Mouse (Mus musculus) kidney, embryonic 15.5 days (tissue): ENCODE data around the gene Suds3. TPM values are rescaled to one million over a fixed set of nuclear protein-coding genes. Genes with fewer than 3 reads are reported as not detected.
A peak's percentile ranks its signal among the peaks of the same experiment; 100 is the strongest.

Experiments
- ATAC-seq: fragments of 200-750 bp; cut with Nextera tagmentation; replicated peaks from 2 replicates; pipeline ENCODE4 v1.8.0; 2017; ENCODE audit warnings: moderate TSS enrichment; ENCODE audit not compliant: low FRiP score
- H3K27ac ChIP-seq: fragments of 300-500 bp; sonication (generic); 2 replicates; pipeline ENCODE4 v1.5.1; 2015; ENCODE audit warnings: mild to moderate bottlenecking, inconsistent platforms
- H3K27me3 ChIP-seq: fragments of 300-500 bp; sonication (generic); 2 replicates; pipeline ENCODE4 v1.6.1; 2015; ENCODE audit warnings: inconsistent platforms
- H3K36me3 ChIP-seq: fragments of 300-500 bp; sonication (generic); 2 replicates; pipeline ENCODE4 v1.6.1; 2015; ENCODE audit warnings: inconsistent platforms
- H3K4me1 ChIP-seq: fragments of 300-500 bp; sonication (generic); 2 replicates; pipeline ENCODE4 v1.6.1; 2015; ENCODE audit warnings: inconsistent platforms
- H3K4me2 ChIP-seq: fragments of 300-500 bp; sonication (generic); 2 replicates; pipeline ENCODE4 v1.6.1; 2015; ENCODE audit warnings: moderate library complexity, mild to moderate bottlenecking, inconsistent platforms
- H3K4me3 ChIP-seq: fragments of 300-500 bp; sonication (generic); replicated peaks from 2 replicates; pipeline ENCODE4 v1.5.1; 2015; ENCODE audit warnings: mild to moderate bottlenecking, inconsistent platforms
- H3K9ac ChIP-seq: fragments of 300-500 bp; sonication (generic); 2 replicates; pipeline ENCODE4 v1.6.1; 2015; ENCODE audit warnings: mild to moderate bottlenecking, inconsistent platforms
- H3K9me3 ChIP-seq: fragments of 300-500 bp; sonication (generic); replicated peaks from 2 replicates; pipeline ENCODE4 v1.6.1; 2016; ENCODE audit warnings: inconsistent platforms
- whole genome bisulfite sequencing: fragments of 180-500 bp; shearing (Covaris S2); methylation state at CpG from one replicate; pipeline ENCODE4 v1.1.7; 2015; ENCODE audit warnings: mixed read lengths; 5-methylcytosine and 5-hydroxymethylcytosine counted together
- polyA plus RNA-seq: library from polyadenylated mRNA; unstranded; fragments of >200 nt; fragmentation: Nextera tagmentation; extraction: Ambion mirVana; gene quantifications from 2 replicates; pipeline ENCODE4 v1.2.1, GENCODE M21; 2015

Gene Suds3
- polyA plus RNA-seq, 1 experiment from 2014 or later = 78.3 TPM

- H3K27me3 ChIP-seq = no peaks in the 10 kb centered on the region
- 60% methylated on average over 16 of the region's 16 CpGs for WGBS
- H3K9me3 ChIP-seq = no peaks in the 10 kb centered on the region
- no peak overlapping the region for H3K4me3 ChIP-seq
- H3K36me3 ChIP-seq = no peaks in the 10 kb centered on the region
- ATAC-seq = no peak
- no peak overlapping the region for H3K9ac ChIP-seq
- H3K4me2 ChIP-seq = no peak overlapping the region
- H3K4me1 ChIP-seq = peaks cover 3% of the 10 kb centered on the region; the same call in 1 of the 2 replicates
- no peak overlapping the region for H3K27ac ChIP-seq
Observed at GRCm38 (mm10) chr5:117149054-117149942, 33.4 kb upstream of the Suds3 start.

GRCm38 (mm10) chr5:117147187-117148095 lies 31.5 kb upstream of the Suds3 start:
- 92% methylated on average over 16 of the region's 16 CpGs for WGBS
- no peak for ATAC-seq
- no peak overlapping the region for H3K9ac ChIP-seq

DNA sequence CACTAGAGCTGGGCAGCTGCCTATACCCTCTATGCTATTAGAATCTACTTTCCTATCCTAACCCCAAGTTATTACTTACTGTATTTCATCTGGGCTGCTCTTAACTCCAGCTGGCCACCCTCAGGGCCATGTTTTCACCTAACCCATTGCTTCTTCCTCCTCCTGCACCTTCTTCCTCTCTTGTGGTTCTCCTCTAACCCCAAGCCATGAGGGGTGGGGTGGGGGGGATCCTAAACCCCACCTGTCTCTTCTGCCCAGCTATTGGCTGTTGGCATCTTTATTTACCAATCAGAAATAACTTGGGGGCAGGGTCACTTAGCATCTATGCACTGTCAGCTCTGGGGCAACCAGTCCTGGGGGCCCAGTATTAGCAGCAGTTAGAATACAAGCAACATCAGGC lies 30.3 kb upstream of the Suds3 start:
- no peaks in the 10 kb centered on the region for H3K36me3 ChIP-seq
- H3K4me2 ChIP-seq = no peak overlapping the region
- H3K27me3 ChIP-seq = no peaks in the 10 kb centered on the region
- H3K4me3 ChIP-seq = no peak overlapping the region
- H3K27ac ChIP-seq = no peak overlapping the region
- no peak for ATAC-seq
- H3K9ac ChIP-seq = no peak overlapping the region
- H3K9me3 ChIP-seq = no peaks in the 10 kb centered on the region
- H3K4me1 ChIP-seq = peaks cover 3% of the 10 kb centered on the region; the same call in 1 of the 2 replicates

More at GRCm38 (mm10) chr5:117147187-117148095, 31.5 kb upstream of the Suds3 start:
- H3K4me1 ChIP-seq = peaks cover 3% of the 10 kb centered on the region; the same call in 1 of the 2 replicates
- no peak overlapping the region for H3K4me3 ChIP-seq
- no peak overlapping the region for H3K4me2 ChIP-seq
- H3K27me3 ChIP-seq = no peaks in the 10 kb centered on the region
- no peaks in the 10 kb centered on the region for H3K9me3 ChIP-seq
- no peak overlapping the region for H3K27ac ChIP-seq
- H3K36me3 ChIP-seq = no peaks in the 10 kb centered on the region

DNA sequence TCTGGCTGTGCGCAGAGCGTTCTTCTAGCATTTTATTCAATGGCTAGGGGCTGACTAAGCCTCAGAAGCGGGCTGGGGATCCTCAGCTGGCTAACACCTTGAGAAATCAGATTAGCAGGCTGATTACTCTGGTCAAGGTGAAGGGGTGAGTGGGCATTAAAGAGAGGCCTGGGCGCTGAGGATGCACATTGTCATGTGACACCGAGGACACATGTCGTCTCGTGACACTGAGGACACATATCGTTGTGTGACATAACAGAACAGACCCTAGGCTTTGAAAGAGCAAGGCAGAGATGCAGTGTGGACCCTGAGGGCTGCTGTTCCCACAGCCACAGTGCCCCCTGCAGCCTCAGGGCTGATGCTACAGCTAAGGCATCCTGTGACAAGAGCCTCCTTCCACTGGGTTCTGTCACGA lies 27.8 kb upstream of the Suds3 start:
- no peak overlapping the region for H3K9ac ChIP-seq
- no peaks in the 10 kb centered on the region for H3K27me3 ChIP-seq
- 0 out of 2 replicates have a peak, but pooled peaks have one; percentile 43 for ATAC-seq
- H3K9me3 ChIP-seq = no peaks in the 10 kb centered on the region
- H3K4me1 ChIP-seq = peaks cover 2% of the 10 kb centered on the region
- no peaks in the 10 kb centered on the region for H3K36me3 ChIP-seq
- no peak overlapping the region for H3K4me3 ChIP-seq
- H3K4me2 ChIP-seq = no peak overlapping the region
- 57% methylated on average over 9 of the region's 9 CpGs for WGBS
- no peak overlapping the region for H3K27ac ChIP-seq

DNA sequence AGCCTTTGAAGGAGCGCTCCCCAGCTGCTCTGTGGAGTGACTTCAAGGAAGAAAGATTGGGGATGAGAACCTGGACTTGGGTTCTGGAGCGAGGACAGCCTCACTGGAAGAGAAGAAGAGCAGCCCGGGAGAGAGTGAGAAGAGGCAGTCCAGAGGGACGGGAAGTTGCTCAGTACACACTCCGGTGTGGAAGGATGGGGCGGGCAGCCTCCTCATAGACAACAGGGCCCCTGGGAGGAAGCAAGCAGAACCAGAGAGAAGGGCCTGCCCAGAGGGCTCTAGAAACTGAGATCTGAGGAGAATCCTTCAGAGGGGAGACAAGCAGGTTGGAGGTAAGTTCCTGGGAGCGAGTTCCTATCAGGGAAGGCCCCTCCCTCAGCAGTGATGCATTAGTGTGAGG lies 24.5 kb upstream of the Suds3 start:
- Histone ChIP-seq H3K9me3 (no peaks in the 10 kb centered on the region), H3K9ac (no peak overlapping the region), H3K4me1 (peaks cover 34% of the 10 kb centered on the region), H3K27me3 (no peaks in the 10 kb centered on the region), H3K4me3 (no peak overlapping the region), H3K36me3 (no peaks in the 10 kb centered on the region), H3K4me2 (no peak overlapping the region), H3K27ac (no peak overlapping the region)
- no peak for ATAC-seq
- 68% methylated on average over 7 of the region's 7 CpGs for WGBS

GRCm38 (mm10) chr5:117139822-117140221 lies 23.9 kb upstream of the Suds3 start:
- Histone ChIP-seq H3K9ac (no peak overlapping the region), H3K9me3 (no peaks in the 10 kb centered on the region), H3K27ac (no peak overlapping the region), H3K4me2 (no peak overlapping the region), H3K4me1 (peaks cover 40% of the 10 kb centered on the region), H3K4me3 (no peak overlapping the region), H3K27me3 (no peaks in the 10 kb centered on the region), H3K36me3 (no peaks in the 10 kb centered on the region)
- ATAC-seq = no peak
- WGBS = 77% methylated on average over 8 of the region's 8 CpGs

GRCm38 (mm10) chr5:117138295-117138988 lies 22.5 kb upstream of the Suds3 start:
- ATAC-seq = peak; percentile 38
- 63% methylated on average over 11 of the region's 11 CpGs for WGBS

GRCm38 (mm10) chr5:117137594-117137993 lies 21.7 kb upstream of the Suds3 start:
- H3K36me3 ChIP-seq = no peaks in the 10 kb centered on the region
- peaks cover 48% of the 10 kb centered on the region for H3K4me1 ChIP-seq
- H3K27me3 ChIP-seq = no peaks in the 10 kb centered on the region
- H3K4me2 ChIP-seq = peak overlapping the region; percentile 36; the same call in 1 of the 2 replicates
- ATAC-seq = no peak
- H3K27ac ChIP-seq = peak overlapping the region; percentile 22; the same call in 1 of the 2 replicates
- 57% methylated on average over 8 of the region's 8 CpGs for whole genome bisulfite sequencing
- H3K4me3 ChIP-seq = no peak overlapping the region
- H3K9me3 ChIP-seq = no peaks in the 10 kb centered on the region
- H3K9ac ChIP-seq = no peak overlapping the region

More at GRCm38 (mm10) chr5:117138295-117138988, 22.5 kb upstream of the Suds3 start:
- Histone ChIP-seq H3K9ac (no peak overlapping the region), H3K27ac (peak overlapping the region; percentile 27; the same call in 1 of the 2 replicates), H3K4me2 (no peak overlapping the region), H3K27me3 (no peaks in the 10 kb centered on the region), H3K4me1 (peaks cover 48% of the 10 kb centered on the region), H3K36me3 (no peaks in the 10 kb centered on the region), H3K4me3 (no peak overlapping the region), H3K9me3 (no peaks in the 10 kb centered on the region)

DNA sequence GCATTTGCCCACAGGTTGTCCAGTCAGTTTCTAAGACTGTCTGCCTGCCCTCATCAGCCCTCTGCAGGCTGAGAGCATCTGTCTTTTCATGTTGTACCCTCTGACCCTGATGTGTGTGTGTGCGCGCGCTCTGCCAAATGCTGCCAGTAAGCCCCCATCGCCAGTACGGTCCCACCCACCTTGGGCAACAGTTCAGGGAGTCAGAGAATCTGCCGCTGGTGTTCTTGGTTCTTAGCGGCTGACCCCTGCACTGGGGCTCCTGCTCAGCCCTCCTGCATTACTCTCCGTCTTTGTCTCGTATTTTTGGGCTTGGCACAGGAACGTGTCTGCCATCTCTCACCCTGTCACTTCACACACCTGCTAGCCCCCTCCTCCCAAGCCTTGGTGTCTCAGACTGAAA lies 21.1 kb upstream of the Suds3 start:
- 50% methylated on average over 10 of the region's 10 CpGs for WGBS
- no peak; the same call in 1 of the 2 replicates for ATAC-seq
- H3K4me2 ChIP-seq = peak overlapping the region; percentile 36

DNA sequence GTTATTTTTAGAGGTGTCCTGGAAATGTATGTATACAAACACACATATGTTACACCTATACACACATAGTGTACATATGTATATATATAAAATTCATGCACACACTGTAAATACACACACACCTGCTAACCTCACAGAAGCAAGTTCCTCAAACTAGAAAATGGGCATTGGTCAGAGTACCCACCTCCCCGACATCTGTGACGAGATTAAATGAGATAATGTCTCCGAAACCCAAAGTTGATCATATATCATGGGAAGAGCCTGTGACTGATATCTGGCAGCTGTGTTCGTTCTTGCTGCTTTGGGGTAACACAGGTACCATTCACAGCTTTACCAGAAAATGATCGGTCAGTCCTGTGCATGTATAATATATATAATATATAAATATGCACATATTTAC lies 20.7 kb upstream of the Suds3 start:
- Histone ChIP-seq H3K36me3 (no peaks in the 10 kb centered on the region), H3K4me3 (no peak overlapping the region), H3K4me2 (no peak overlapping the region), H3K4me1 (peaks cover 48% of the 10 kb centered on the region), H3K9ac (no peak overlapping the region), H3K27ac (no peak overlapping the region), H3K27me3 (no peaks in the 10 kb centered on the region), H3K9me3 (no peaks in the 10 kb centered on the region)
- WGBS = 87% methylated on average over 5 of the region's 5 CpGs
- ATAC-seq = no peak

More for the DNA sequence above, 21.1 kb upstream of the Suds3 start:
- peaks cover 48% of the 10 kb centered on the region for H3K4me1 ChIP-seq
- H3K9ac ChIP-seq = no peak overlapping the region
- no peaks in the 10 kb centered on the region for H3K36me3 ChIP-seq
- no peaks in the 10 kb centered on the region for H3K27me3 ChIP-seq
- no peaks in the 10 kb centered on the region for H3K9me3 ChIP-seq
- peak overlapping the region; percentile 14; the same call in 1 of the 2 replicates for H3K27ac ChIP-seq
- H3K4me3 ChIP-seq = no peak overlapping the region

GRCm38 (mm10) chr5:117135869-117136268 lies 20.0 kb upstream of the Suds3 start:
- Histone ChIP-seq H3K36me3 (no peaks in the 10 kb centered on the region), H3K4me2 (peak overlapping the region; percentile 43), H3K4me1 (peaks cover 48% of the 10 kb centered on the region), H3K9me3 (no peaks in the 10 kb centered on the region), H3K27ac (peak overlapping the region; percentile 68), H3K9ac (no peak overlapping the region), H3K4me3 (peak overlapping the region; percentile 9; the same call in 1 of the 2 replicates), H3K27me3 (no peaks in the 10 kb centered on the region)
- peak; percentile 85 for ATAC-seq
- WGBS = 4% methylated on average over 9 of the region's 9 CpGs
